Mouse (Mus musculus) frontal cortex, adult 2 months (tissue): ENCODE results near the gene Rd3. TPM values are rescaled to one million over a fixed set of nuclear protein-coding genes. Genes with fewer than 3 reads are reported as not detected.

ENCODE experiments used
- polyA plus RNA-seq: library from polyadenylated mRNA; depleted of rRNA; stranded (reverse); fragments of >200 nt; gene quantifications from 2 replicates; pipeline ENCODE4 v1.2.3, GENCODE M21; 2012; rRNA removed

Rd3 gene
- polyA plus RNA-seq, 1 experiment, result 2.0 TPM

Other genes with a start within 250 kb of the Rd3 start
- gene Nek2, start 155.9 kb upstream of the Rd3 start, polyA plus RNA-seq, result 0.63 and 0.88 TPM in 2 replicates
- gene Slc30a1, start 70.6 kb upstream of the Rd3 start, polyA plus RNA-seq, result 22.3 and 22.9 TPM in 2 replicates
- 10.0 and 10.4 TPM in 2 replicates for gene Traf5, start 115.2 kb downstream of the Rd3 start, polyA plus RNA-seq
- 28.3 and 37.0 TPM in 2 replicates for gene Rcor3, start 160.7 kb downstream of the Rd3 start, polyA plus RNA-seq
- 23.3 and 26.1 TPM in 2 replicates for gene Kcnh1, start 213.4 kb downstream of the Rd3 start, polyA plus RNA-seq